Mouse (Mus musculus): ENCODE results near the gene Ctsl. TPM values are rescaled to one million over a fixed set of nuclear protein-coding genes. Genes with fewer than 3 reads are reported as not detected.

Gene Ctsl
- polyA plus RNA-seq, 1 experiment = 141 TPM

GRCm38 (mm10) chr13:64375160-64375559 is 4.5 kb upstream of the Ctsl start:
- DNase-seq (ENCODE audit: extremely low spot score in 1 of 2, low spot score in 1 of 2) = no peak

GRCm38 (mm10) chr13:64373695-64374094 is 3.0 kb upstream of the Ctsl start:
- peak in 1 of 2 experiments; percentile 38 for DNase-seq (ENCODE audit: extremely low spot score in 1 of 2, low spot score in 1 of 2)

GRCm38 (mm10) chr13:64369805-64370172 is 901 bp downstream of the Ctsl start:
- no peak for DNase-seq (ENCODE audit: extremely low spot score in 1 of 2, low spot score in 1 of 2)

- DNase-seq (ENCODE audit: extremely low spot score in 1 of 2, low spot score in 1 of 2) = no peak
Observed at GRCm38 (mm10) chr13:64368596-64368995, 2.1 kb downstream of the Ctsl start.

- no peak for DNase-seq (ENCODE audit: extremely low spot score in 1 of 2, low spot score in 1 of 2)
Observed at GRCm38 (mm10) chr13:64367615-64368014, 3.1 kb downstream of the Ctsl start.

GRCm38 (mm10) chr13:64365326-64365725 is 5.4 kb downstream of the Ctsl start:
- no peak for DNase-seq (ENCODE audit: extremely low spot score in 1 of 2, low spot score in 1 of 2)

- DNase-seq (ENCODE audit: extremely low spot score in 1 of 2, low spot score in 1 of 2) = peak in 1 of 2 experiments; percentile 33
Observed at GRCm38 (mm10) chr13:64364258-64364657, 6.4 kb downstream of the Ctsl start.

GRCm38 (mm10) chr13:64362139-64362538 is 8.6 kb downstream of the Ctsl start:
- DNase-seq (ENCODE audit: extremely low spot score in 1 of 2, low spot score in 1 of 2) = no peak

GRCm38 (mm10) chr13:64361020-64361419 is 9.7 kb downstream of the Ctsl start:
- no peak for DNase-seq (ENCODE audit: extremely low spot score in 1 of 2, low spot score in 1 of 2)

- no peak for DNase-seq (ENCODE audit: extremely low spot score in 1 of 2, low spot score in 1 of 2)
Observed at GRCm38 (mm10) chr13:64359702-64360101, 11.0 kb downstream of the Ctsl start.

GRCm38 (mm10) chr13:64358476-64358875 is 12.2 kb downstream of the Ctsl start:
- DNase-seq (ENCODE audit: extremely low spot score in 1 of 2, low spot score in 1 of 2) = no peak

GRCm38 (mm10) chr13:64357389-64357788 is 13.3 kb downstream of the Ctsl start:
- no peak for DNase-seq (ENCODE audit: extremely low spot score in 1 of 2, low spot score in 1 of 2)

GRCm38 (mm10) chr13:64349474-64349873 is 21.2 kb downstream of the Ctsl start:
- no peak for DNase-seq (ENCODE audit: extremely low spot score in 1 of 2, low spot score in 1 of 2)

- peak in 1 of 2 experiments; percentile 57 for DNase-seq (ENCODE audit: extremely low spot score in 1 of 2, low spot score in 1 of 2)
Observed at GRCm38 (mm10) chr13:64344082-64344501, 26.6 kb downstream of the Ctsl start.

- DNase-seq (ENCODE audit: extremely low spot score in 1 of 2, low spot score in 1 of 2) = peak; percentile 26 to 53
Observed at GRCm38 (mm10) chr13:64343598-64343997, 27.1 kb downstream of the Ctsl start.

- no peak for DNase-seq (ENCODE audit: extremely low spot score in 1 of 2, low spot score in 1 of 2)
Observed at GRCm38 (mm10) chr13:64335546-64336132, 35.1 kb downstream of the Ctsl start.

GRCm38 (mm10) chr13:64333102-64333501 is 37.6 kb downstream of the Ctsl start:
- DNase-seq (ENCODE audit: extremely low spot score in 1 of 2, low spot score in 1 of 2) = no peak

GRCm38 (mm10) chr13:64332321-64332720 is 38.4 kb downstream of the Ctsl start:
- no peak for DNase-seq (ENCODE audit: extremely low spot score in 1 of 2, low spot score in 1 of 2)

GRCm38 (mm10) chr13:64322561-64323281 is 48.0 kb downstream of the Ctsl start:
- no peak for DNase-seq (ENCODE audit: extremely low spot score in 1 of 2, low spot score in 1 of 2)

GRCm38 (mm10) chr13:64320334-64320733 is 50.4 kb downstream of the Ctsl start:
- DNase-seq (ENCODE audit: extremely low spot score in 1 of 2, low spot score in 1 of 2) = no peak

GRCm38 (mm10) chr13:64319782-64320181 is 50.9 kb downstream of the Ctsl start:
- no peak for DNase-seq (ENCODE audit: extremely low spot score in 1 of 2, low spot score in 1 of 2)

GRCm38 (mm10) chr13:64318355-64318754 is 52.3 kb downstream of the Ctsl start:
- no peak for DNase-seq (ENCODE audit: extremely low spot score in 1 of 2, low spot score in 1 of 2)

Data from frontal cortex, adult 2 months (tissue).